Comparison of ENCODE assay signal across 25 mouse cellular contexts in the genomic region with DNA sequence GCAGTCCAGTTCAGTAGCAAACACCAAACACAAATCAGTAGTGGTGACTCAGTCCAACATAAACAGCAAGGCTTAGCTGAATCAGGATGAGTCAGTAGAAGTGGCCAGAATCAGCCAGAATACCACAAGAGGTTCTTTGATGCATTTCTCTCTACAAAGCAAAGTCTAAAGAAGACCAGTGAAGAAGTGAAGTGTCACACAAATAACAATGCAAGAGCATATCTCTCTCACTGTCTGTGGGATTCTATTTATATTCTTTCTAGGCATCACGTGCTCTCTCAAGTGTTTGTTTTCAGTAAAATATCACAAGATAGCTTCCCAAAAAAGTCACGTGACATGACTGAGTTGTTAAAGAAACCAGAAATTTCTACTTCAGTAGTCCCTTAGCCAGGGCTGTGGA.
DNase-seq lines count a peak whose midpoint lies in the region; TF ChIP-seq lines count a peak whose summit lies in the region.
"Had no signal": no experiment of that assay in that cellular context is flagged by ENCODE, and none has a peak within 500 bp of the region (broad histone marks: within the 10 kb centered on the region; RNA-seq: fewer than 3 reads in every experiment).

No protein-coding gene starts in this region.

- H3ac ChIP-seq in myocyte (ENCODE audit: control insufficient read depth, insufficient read length) = no peak overlapping the region

- no peak for TF ChIP-seq CTCF in liver, adult 2 months (IDR thresholded peaks at IDR 0.05; ENCODE audit: low read depth, low read length)
- no peak for TF ChIP-seq CTCF in CH12.LX (conservative IDR thresholded peaks at IDR 0.05 in 1 of 2, IDR thresholded peaks at IDR 0.05 in 1 of 2; ENCODE audit: low read depth in 2 of 2, low read length in 2 of 2)

- no peak for TF ChIP-seq RAD21 in CH12.LX (IDR thresholded peaks at IDR 0.05; ENCODE audit: low read depth, low read length)

- no peak overlapping the region for H3K4me3 ChIP-seq in liver, adult 2 months (ENCODE audit: insufficient read depth, low read depth, low read length)
- no peak overlapping the region for H3K4me3 ChIP-seq in CH12.LX (replicated peaks in 1 of 3; ENCODE audit: low read depth in 2 of 3, low read length in 2 of 3, poor library complexity in 1 of 3)
- H3K4me3 ChIP-seq in myocyte = no peak overlapping the region
- H3K4me3 ChIP-seq: embryonic facial prominence, embryonic 13.5 days; gastrocnemius, adult 2 months; heart, embryonic 12.5 days; neural tube, embryonic 12.5 days had no signal

- no peak overlapping the region for H3K27ac ChIP-seq in liver, adult 2 months (replicated peaks; ENCODE audit: insufficient read depth, low read depth, low read length)
- H3K27ac ChIP-seq in CH12.LX (ENCODE audit: insufficient read depth, low read depth) = no peak overlapping the region
- H3K27ac ChIP-seq: embryonic facial prominence, embryonic 13.5 days; gastrocnemius, adult 2 months; hindbrain, embryonic 14.5 days; neural tube, embryonic 12.5 days had no signal

- H3K9me3 ChIP-seq in CH12.LX (replicated peaks; ENCODE audit: low read length) = no peaks in the 10 kb centered on the region

- dilution Hi-C loops in CH12.LX (cut with MboI; ENCODE audit: extremely low pct_ligation_motif_present, extremely low pct_unique_long_range_greater_than_20kb, low sequenced_read_pairs) = no loop called here

- no peaks in the 10 kb centered on the region for H3K4me1 ChIP-seq in liver, adult 2 months (ENCODE audit: control insufficient read depth, insufficient read depth, low read length)
- peaks cover 0 to 21% of the 10 kb centered on the region in 2 experiments; a peak in 2 of 4 replicates for H3K4me1 ChIP-seq in CH12.LX (ENCODE audit: control insufficient read depth in 1 of 2, insufficient read depth in 2 of 2)
- H3K4me1 ChIP-seq: embryonic facial prominence, embryonic 13.5 days; neural tube, embryonic 12.5 days had no signal

- no peaks in the 10 kb centered on the region for H3K27me3 ChIP-seq in liver, adult 2 months (ENCODE audit: control insufficient read depth, insufficient read depth, low read length)
- H3K27me3 ChIP-seq in CH12.LX (replicated peaks) = no peaks in the 10 kb centered on the region
- H3K27me3 ChIP-seq in myocyte (ENCODE audit: control insufficient read depth, insufficient read depth, insufficient read length) = no peaks in the 10 kb centered on the region
- H3K27me3 ChIP-seq: embryonic facial prominence, embryonic 13.5 days; heart, embryonic 12.5 days; neural tube, embryonic 12.5 days had no signal

- no peak for TF ChIP-seq EP300 in CH12.LX (IDR thresholded peaks at IDR 0.05; ENCODE audit: low read length)

- in situ Hi-C loops in CH12.LX (cut with MboI; ENCODE audit: low pct_ligation_motif_present, low pct_unique_long_range_greater_than_20kb, low sequenced_read_pairs) = loop anchor here (10.0 to 25.0 kb wide), 2 partner anchors 185 to 568 kb away; partner anchors contain the start of gene Ltbp1

- no peak overlapping the region for H3K9ac ChIP-seq in liver, adult 2 months (ENCODE audit: low read depth, low read length)
- H3K9ac ChIP-seq in CH12.LX (ENCODE audit: insufficient read depth, low read depth) = no peak overlapping the region
- H3K9ac ChIP-seq: embryonic facial prominence, embryonic 13.5 days; heart, embryonic 12.5 days; hindbrain, embryonic 14.5 days; neural tube, embryonic 12.5 days had no signal

- no peaks in the 10 kb centered on the region for H3K79me2 ChIP-seq in liver, adult 2 months (ENCODE audit: control insufficient read depth, insufficient read depth, low read length)
- H3K79me2 ChIP-seq in CH12.LX (replicated peaks; ENCODE audit: control insufficient read depth, extremely low read depth, insufficient read depth, poor library complexity, severe bottlenecking) (no peaks in the 10 kb centered on the region), myocyte (ENCODE audit: control insufficient read depth, insufficient read depth) (no peaks in the 10 kb centered on the region)

- no peak for TF ChIP-seq POLR2A in liver, adult 2 months (IDR thresholded peaks at IDR 0.05; ENCODE audit: extremely low read depth, insufficient read depth, low read length)
- TF ChIP-seq POLR2A in CH12.LX (IDR thresholded peaks at IDR 0.05; ENCODE audit: low read depth, low read length) (no peak), myocyte (IDR thresholded peaks at IDR 0.05; ENCODE audit: insufficient read length, low read depth) (no peak)

- intact Hi-C loops in left cerebral cortex, postnatal 36 days (cut with DNase I) = no loop called here

- no peak overlapping the region for H3K4me2 ChIP-seq in CH12.LX (ENCODE audit: insufficient read depth, low read depth, poor library complexity, severe bottlenecking)
- H3K4me2 ChIP-seq in myocyte (ENCODE audit: low read depth) = peak overlapping the region; percentile 44
- H3K4me2 ChIP-seq: embryonic facial prominence, embryonic 13.5 days; heart, embryonic 12.5 days; hindbrain, embryonic 14.5 days; liver, embryonic 11.5 days; midbrain, embryonic 11.5 days; neural tube, embryonic 12.5 days had no signal

- WGBS in liver, adult 2 months = 72% methylated on average over 2 of the region's 2 CpGs

- DNase-seq in liver, adult 2 months (ENCODE audit: extremely low read depth, low read depth, low spot score) = peak; percentile 8
- DNase-seq in liver = no peak
- no peak for DNase-seq in CH12.LX (ENCODE audit: extremely low read depth)
- peak; percentile 39 for DNase-seq in adipocyte (ENCODE audit: low spot score)
- DNase-seq in lung, adult 18-20 months = no peak
- DNase-seq in left cerebral cortex, postnatal 36 days (ENCODE audit: low spot score in 2 of 2) = no peak
- DNase-seq in embryo, embryonic 9.5 days (ENCODE audit: extremely low spot score) = no peak
- DNase-seq: adrenal gland, postnatal 25 days; cerebellum, adult 2 months; embryo, embryonic 11 days; gastrocnemius, adult 2 months; gastrocnemius, postnatal 36 days; heart, adult 18-20 months; heart, postnatal 10 days; kidney, adult 9 months; kidney, postnatal 10 days; layer of hippocampus, postnatal 36 days; thymus, postnatal 25 days had no signal

- no peaks in the 10 kb centered on the region for H3K36me3 ChIP-seq in liver, adult 2 months (ENCODE audit: control insufficient read depth, insufficient read depth, low read length)
- H3K36me3 ChIP-seq in CH12.LX (replicated peaks in 1 of 2; ENCODE audit: control insufficient read depth in 1 of 2, insufficient read depth in 1 of 2, low read length in 1 of 2) = peaks cover 3 to 10% of the 10 kb centered on the region in 2 experiments
- H3K36me3 ChIP-seq in myocyte (ENCODE audit: control insufficient read depth, insufficient read depth) = no peaks in the 10 kb centered on the region
- H3K36me3 ChIP-seq: heart, embryonic 12.5 days; neural tube, embryonic 12.5 days had no signal

TF ChIP-seq in CH12.LX, 34 proteins besides CTCF, POLR2A, EP300 and RAD21:
- TF ChIP-seq USF2 (conservative IDR thresholded peaks at IDR 0.05; ENCODE audit: low read depth, low read length) (peak; percentile 44; the same call in 1 of the 2 replicates), MEF2A (IDR thresholded peaks at IDR 0.05; ENCODE audit: borderline replicate concordance, low read depth, low read length) (no peak), USF1 (IDR thresholded peaks at IDR 0.05; ENCODE audit: low read depth, low read length) (peak; percentile 17; the same call in 1 of the 2 replicates)

TF ChIP-seq in myocyte, 11 proteins besides CTCF, POLR2A, EP300 and RAD21:
- TF ChIP-seq TCF3 (IDR thresholded peaks at IDR 0.05; ENCODE audit: insufficient read length, low read depth) = no peak
- TF ChIP-seq MYOD1 (IDR thresholded peaks at IDR 0.05; ENCODE audit: control insufficient read depth in 1 of 3, insufficient read length in 2 of 3, low read depth in 2 of 3) = no peak
- no peak for TF ChIP-seq TCF12 (IDR thresholded peaks at IDR 0.05; ENCODE audit: insufficient read depth, poor library complexity, severe bottlenecking)
- TF ChIP-seq USF1 (IDR thresholded peaks at IDR 0.05; ENCODE audit: low read depth) = peak; percentile 96
- TF ChIP-seq SRF (IDR thresholded peaks at IDR 0.05; ENCODE audit: control insufficient read depth, insufficient read length, low read depth) = no peak
- no peak for TF ChIP-seq POLR2AphosphoS2 (IDR thresholded peaks at IDR 0.05; ENCODE audit: insufficient read length, low read depth)
- TF ChIP-seq MAX (IDR thresholded peaks at IDR 0.05; ENCODE audit: low read depth) = no peak

Comparison
In these comparisons a context has a peak if more than half of its experiments do, and no peak if none do; other contexts are left out.
1. DNase-seq: peak in liver, adult 2 months (single experiment) and adipocyte (single experiment); none in liver (single experiment), CH12.LX (single experiment), lung, adult 18-20 months (0 of 2), left cerebral cortex, postnatal 36 days (0 of 2) and embryo, embryonic 9.5 days (single experiment).